26 mouse cellular contexts compared by ENCODE assay signal in genomic region chr8:77185816-77186215, GRCm38 (mm10).
DNase-seq lines count a peak whose midpoint lies in the region; ATAC-seq and TF ChIP-seq lines count a peak whose summit lies in the region.
"Had no signal": no experiment of that assay in that cellular context is flagged by ENCODE, and none has a peak within 500 bp of the region (broad histone marks: within the 10 kb centered on the region; RNA-seq: fewer than 3 reads in every experiment).

No protein-coding gene starts in this region.

- TF ChIP-seq CTCF in ES-Bruce4 (IDR thresholded peaks at IDR 0.05; ENCODE audit: low read depth, low read length) = no peak

- no peak for TF ChIP-seq EP300 in ES-Bruce4 (IDR thresholded peaks at IDR 0.05; ENCODE audit: insufficient read depth, low read depth, low read length)

- WGBS in hindbrain, embryonic 13.5 days = 92% methylated on average over 28 of the region's 28 CpGs

- no peaks in the 10 kb centered on the region for H3K27me3 ChIP-seq in megakaryocyte, embryonic 14.5 days (replicated peaks)
- H3K27me3 ChIP-seq in ES-Bruce4 (ENCODE audit: control insufficient read depth, insufficient read depth, low read length, poor library complexity, severe bottlenecking) = no peaks in the 10 kb centered on the region
- H3K27me3 ChIP-seq in hindbrain, embryonic 13.5 days = no peaks in the 10 kb centered on the region
- H3K27me3 ChIP-seq: CH12.LX; embryonic facial prominence, embryonic 12.5 days; embryonic facial prominence, embryonic 15.5 days; hindbrain, embryonic 12.5 days had no signal

- H3K4me2 ChIP-seq in hindbrain, embryonic 13.5 days = no peak overlapping the region
- H3K4me2 ChIP-seq: embryonic facial prominence, embryonic 12.5 days; embryonic facial prominence, embryonic 15.5 days; heart, embryonic 11.5 days; hindbrain, embryonic 12.5 days had no signal

- H3K36me3 ChIP-seq in megakaryocyte, embryonic 14.5 days (replicated peaks; ENCODE audit: low read length) = no peaks in the 10 kb centered on the region
- no peaks in the 10 kb centered on the region for H3K36me3 ChIP-seq in ES-Bruce4 (ENCODE audit: control insufficient read depth, insufficient read depth, low read length, poor library complexity, severe bottlenecking)
- no peaks in the 10 kb centered on the region for H3K36me3 ChIP-seq in hindbrain, embryonic 13.5 days
- H3K36me3 ChIP-seq: embryonic facial prominence, embryonic 12.5 days; embryonic facial prominence, embryonic 15.5 days; hindbrain, embryonic 12.5 days had no signal

- no peak for TF ChIP-seq POLR2A in ES-Bruce4 (IDR thresholded peaks at IDR 0.05; ENCODE audit: insufficient read depth, low read length)

- ATAC-seq in megakaryocyte, adult 5-6 weeks (ENCODE audit: poor library complexity, severe bottlenecking) = no peak
- ATAC-seq in hindbrain, embryonic 13.5 days (ENCODE audit: low FRiP score) = no peak
- ATAC-seq: forebrain, embryonic 14.5 days; forebrain, postnatal 0 days; hindbrain, embryonic 16.5 days; intestine, embryonic 16.5 days had no signal

- H3K4me3 ChIP-seq in megakaryocyte, embryonic 14.5 days (replicated peaks) = peak overlapping the region; percentile 28
- peak overlapping the region; percentile 60 for H3K4me3 ChIP-seq in ES-Bruce4 (ENCODE audit: low read depth, low read length)
- no peak overlapping the region for H3K4me3 ChIP-seq in hindbrain, embryonic 13.5 days
- H3K4me3 ChIP-seq: embryonic facial prominence, embryonic 12.5 days; embryonic facial prominence, embryonic 15.5 days; gastrocnemius, adult 2 months; heart, adult 2 months; hindbrain, embryonic 12.5 days had no signal

- H3K4me1 ChIP-seq in megakaryocyte, embryonic 14.5 days = no peaks in the 10 kb centered on the region
- no peaks in the 10 kb centered on the region for H3K4me1 ChIP-seq in ES-Bruce4 (ENCODE audit: control insufficient read depth, insufficient read depth, low read length)
- peaks cover 6% of the 10 kb centered on the region; the same call in 1 of the 2 replicates for H3K4me1 ChIP-seq in hindbrain, embryonic 13.5 days (replicated peaks)
- H3K4me1 ChIP-seq: embryonic facial prominence, embryonic 12.5 days; hindbrain, embryonic 12.5 days had no signal

- no peak overlapping the region for H3K27ac ChIP-seq in ES-Bruce4 (ENCODE audit: insufficient read depth, low read length)
- H3K27ac ChIP-seq in hindbrain, embryonic 13.5 days = no peak overlapping the region
- H3K27ac ChIP-seq: embryonic facial prominence, embryonic 12.5 days; embryonic facial prominence, embryonic 15.5 days; gastrocnemius, adult 2 months; heart, adult 2 months; hindbrain, embryonic 12.5 days had no signal

- H3K9ac ChIP-seq in ES-Bruce4 (ENCODE audit: low read depth, poor library complexity, severe bottlenecking) = peak overlapping the region; percentile 13; the same call in 1 of the 2 replicates
- no peak overlapping the region for H3K9ac ChIP-seq in hindbrain, embryonic 13.5 days
- H3K9ac ChIP-seq: embryonic facial prominence, embryonic 12.5 days; embryonic facial prominence, embryonic 15.5 days; forebrain, postnatal 0 days; hindbrain, embryonic 12.5 days had no signal

- peak; percentile 24 for DNase-seq in WW6 (ENCODE audit: low read depth, low spot score)
- no peak for DNase-seq in spleen, postnatal 10 days (ENCODE audit: low spot score in 2 of 2)
- DNase-seq: adrenal gland, postnatal 10 days; adrenal gland, postnatal 36 days; B cell, adult 2 months; cerebellum, adult 11 months; cerebellum, adult 2 months; cerebellum, adult 9-11 months; cerebellum, postnatal 25 days; forebrain, postnatal 0 days; gastrocnemius, adult 2 months; gastrocnemius, postnatal 25 days; heart, adult 2 months; kidney, adult 18-20 months had no signal

- peaks cover 11% of the 10 kb centered on the region for H3K9me3 ChIP-seq in megakaryocyte, embryonic 14.5 days
- no peaks in the 10 kb centered on the region for H3K9me3 ChIP-seq in ES-Bruce4 (replicated peaks; ENCODE audit: control insufficient read depth, insufficient read depth, low read length, poor library complexity, severe bottlenecking)
- no peaks in the 10 kb centered on the region for H3K9me3 ChIP-seq in hindbrain, embryonic 13.5 days
- H3K9me3 ChIP-seq: embryonic facial prominence, embryonic 12.5 days; embryonic facial prominence, embryonic 15.5 days; hindbrain, embryonic 12.5 days had no signal
